Mouse (Mus musculus): ENCODE measurements around the gene Ppp5c.
A peak's percentile ranks its signal among the peaks of the same experiment; 100 is the strongest.

DNA sequence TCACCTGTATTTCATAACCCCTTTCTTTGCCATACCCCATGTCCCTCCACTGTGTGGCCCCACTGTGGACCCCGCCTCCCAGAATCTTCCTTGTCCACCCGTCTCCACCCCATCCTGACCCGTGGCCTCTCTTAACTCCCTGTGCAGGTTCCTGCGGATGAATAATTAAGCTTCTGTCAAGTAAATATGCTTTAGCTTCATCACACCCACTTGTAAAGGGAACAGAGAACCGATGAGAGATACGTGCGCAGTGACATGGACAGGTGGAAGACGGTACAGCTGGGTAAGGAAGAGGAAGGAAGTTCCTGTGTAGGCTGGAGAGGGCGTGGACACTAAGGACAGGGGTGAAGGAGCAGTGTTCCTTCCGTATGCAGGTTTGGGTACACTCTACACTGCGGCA lies 35.1 kb upstream of the Ppp5c start:
- TF ChIP-seq CTCF (IDR thresholded peaks at IDR 0.05) (no peak), EP300 (IDR thresholded peaks at IDR 0.05) (peak; percentile 83)
